Mouse (Mus musculus): ENCODE results near the gene Ppp1r12c.

DNA sequence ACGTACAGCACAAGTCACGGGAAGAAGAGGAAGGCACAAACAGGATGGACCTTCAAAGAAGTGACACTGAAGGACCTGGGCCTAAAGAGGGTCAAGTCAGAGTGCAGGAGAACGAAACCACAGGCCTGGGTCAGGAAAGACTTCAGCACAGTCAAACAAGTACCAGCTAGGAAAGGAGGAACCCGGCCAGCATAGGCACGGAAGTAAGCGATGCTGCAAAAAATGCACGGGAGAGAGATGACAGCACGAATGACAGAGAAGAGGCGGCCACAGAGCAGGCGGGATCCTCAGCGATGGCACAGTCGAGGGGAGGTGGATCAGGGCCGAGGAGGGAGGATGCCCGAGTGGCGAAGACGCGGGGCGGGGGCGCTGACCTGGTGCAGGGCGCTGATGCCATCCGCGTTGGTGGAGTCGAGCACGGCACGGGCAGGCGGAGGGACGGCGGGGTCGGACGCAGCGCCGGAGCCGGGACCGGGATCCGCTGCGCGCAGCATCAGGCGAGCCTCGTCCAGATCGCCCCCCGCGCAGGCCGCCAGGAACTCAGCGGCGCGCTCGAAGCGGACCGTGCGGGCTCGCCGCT, 498 bp downstream of the Ppp1r12c start:
- TF ChIP-seq JUND (conservative IDR thresholded peaks at IDR 0.05; ENCODE audit: low read depth, low read length): no peak
- TF ChIP-seq EP300 (IDR thresholded peaks at IDR 0.05; ENCODE audit: low read length): no peak
- TF ChIP-seq IRF4 (IDR thresholded peaks at IDR 0.05; ENCODE audit: low read depth, low read length): no peak
- no peak for TF ChIP-seq POLR2A (IDR thresholded peaks at IDR 0.05; ENCODE audit: low read depth, low read length)
- no peak for TF ChIP-seq CTCF (conservative IDR thresholded peaks at IDR 0.05 in 1 of 2, IDR thresholded peaks at IDR 0.05 in 1 of 2; ENCODE audit: low read depth in 2 of 2, low read length in 2 of 2)
- TF ChIP-seq ELF1 (IDR thresholded peaks at IDR 0.05; ENCODE audit: low read depth, low read length): no peak
- TF ChIP-seq MAFK (IDR thresholded peaks at IDR 0.05; ENCODE audit: insufficient replicate concordance, low read length): no peak
- TF ChIP-seq NRF1 (IDR thresholded peaks at IDR 0.05; ENCODE audit: low read depth, low read length): no peak
- TF ChIP-seq USF2 (conservative IDR thresholded peaks at IDR 0.05; ENCODE audit: low read depth, low read length): no peak
